Mouse (Mus musculus) layer of hippocampus, adult 9-11 months (tissue): ENCODE data around the gene Paqr6.

ENCODE experiments used
- DNase-seq: peaks from one replicate; pipeline ENCODE4 v3.0.0; 2022

Paqr6 gene

DNA sequence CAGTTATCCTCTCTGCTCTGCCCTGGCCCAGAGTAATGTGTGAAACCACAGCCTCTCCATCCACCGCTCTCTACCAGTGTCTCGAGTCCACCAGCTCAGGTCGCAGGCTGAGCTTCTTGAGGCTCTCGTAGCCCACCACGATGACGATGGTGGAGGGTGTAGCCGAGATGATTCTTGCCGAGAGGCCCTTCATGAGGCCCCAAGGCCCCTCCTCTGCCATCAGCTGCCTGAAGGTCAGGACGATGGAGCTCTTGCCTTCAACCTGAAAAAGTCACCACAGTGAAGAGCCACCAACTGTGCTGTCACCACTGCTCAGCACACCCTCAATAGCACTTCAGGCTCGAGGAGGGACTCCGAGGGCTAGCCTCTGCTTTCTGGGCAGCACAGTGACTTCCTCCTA is 48.3 kb downstream of the Paqr6 start:
- no peak for DNase-seq

DNA sequence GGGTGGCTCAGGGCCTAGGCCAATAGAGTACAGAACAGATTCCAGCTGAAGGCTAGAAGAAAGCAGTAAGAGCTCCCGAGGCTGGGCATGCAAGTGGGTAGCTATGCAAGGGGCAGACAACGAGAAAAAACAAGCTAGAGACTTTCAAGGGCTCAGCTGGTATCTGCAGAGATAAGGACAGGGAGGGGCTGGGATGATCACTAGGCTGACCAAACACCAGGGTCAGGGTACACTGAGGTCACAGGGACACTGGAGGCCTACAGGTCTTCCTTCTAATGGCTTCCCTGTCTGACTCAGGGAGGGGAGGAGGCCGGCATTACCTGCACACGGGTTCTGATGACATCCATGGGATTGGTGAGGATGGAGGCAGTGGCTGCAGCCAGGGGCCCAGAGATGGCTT is 51.3 kb downstream of the Paqr6 start:
- DNase-seq: no peak

DNA sequence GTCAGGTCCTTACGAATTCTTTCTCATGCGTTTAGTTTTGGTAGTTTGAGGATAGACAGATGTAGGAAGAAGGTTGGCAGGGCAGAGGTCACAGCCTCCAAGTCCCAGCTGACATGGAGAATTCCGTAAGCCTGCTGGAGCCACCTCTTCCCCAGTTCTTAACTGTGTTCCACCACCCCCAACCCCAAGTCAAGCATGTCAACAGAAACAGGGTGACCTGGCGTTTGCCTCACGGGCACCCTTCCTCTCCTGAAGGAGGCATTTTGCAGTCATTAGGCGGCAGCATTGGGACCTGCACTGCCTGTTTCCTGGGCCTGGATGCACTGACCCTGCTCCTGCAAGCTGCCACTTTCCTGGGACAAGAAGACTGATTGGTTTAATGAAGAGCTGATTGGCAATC is 53.6 kb downstream of the Paqr6 start:
- no peak for DNase-seq
